Mouse (Mus musculus): ENCODE results near the gene Mrps2.

DNA sequence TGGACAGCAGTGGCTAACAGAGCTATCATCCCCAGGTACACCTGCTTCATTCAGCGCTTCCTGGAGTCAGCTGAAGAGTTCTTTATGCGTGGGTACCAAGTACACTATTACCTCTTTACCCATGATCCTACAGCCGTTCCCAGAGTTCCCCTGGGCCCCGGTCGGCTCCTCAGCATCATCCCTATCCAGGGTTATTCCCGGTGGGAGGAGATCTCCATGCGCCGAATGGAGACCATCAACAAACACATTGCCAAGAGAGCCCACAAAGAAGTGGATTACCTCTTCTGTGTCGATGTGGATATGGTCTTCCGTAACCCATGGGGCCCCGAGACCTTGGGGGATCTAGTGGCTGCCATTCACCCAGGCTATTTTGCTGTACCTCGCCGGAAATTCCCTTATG lies 36.8 kb downstream of the Mrps2 start:
- TF ChIP-seq POLR2A (IDR thresholded peaks at IDR 0.05; ENCODE audit: extremely low read depth, insufficient read depth, low read length) (no peak), CTCF (IDR thresholded peaks at IDR 0.05; ENCODE audit: extremely low read depth, insufficient read depth, low read length) (no peak)
